Mouse (Mus musculus): ENCODE measurements around the gene Ldhb.

DNA sequence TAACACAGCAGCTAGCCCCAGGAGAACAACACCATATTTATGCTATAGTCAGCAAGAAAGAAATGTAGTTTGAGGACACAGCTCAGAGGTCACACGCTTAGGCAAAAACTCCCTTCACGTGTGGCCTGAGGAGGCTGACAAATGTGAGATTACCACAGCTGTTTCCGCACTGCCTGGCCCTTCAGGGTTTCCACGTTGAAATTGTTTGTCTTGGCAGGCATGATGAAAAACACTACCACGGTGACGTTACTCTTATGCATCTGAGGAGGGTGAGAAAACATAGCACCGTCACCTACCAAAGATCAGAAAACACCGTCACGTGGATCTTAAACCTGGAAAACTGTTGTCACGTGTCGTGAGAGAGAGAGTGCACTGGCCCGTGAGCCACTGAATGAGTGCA is 56.4 kb downstream of the Ldhb start:
- TF ChIP-seq CTCF (IDR thresholded peaks at IDR 0.05; ENCODE audit: low read depth, low read length) (no peak), POLR2A (IDR thresholded peaks at IDR 0.05; ENCODE audit: extremely low read depth, insufficient read depth, low read length) (no peak)
